Mouse (Mus musculus) embryonic facial prominence, embryonic 11.5 days (tissue): ENCODE measurements at regions not wholly inside any gene's neighbourhood (a gene's known extent, or its start where the extent isn't known, plus 50 kb on each side); places are given as distances from the start of the nearest gene placed in this dataset.

Source experiments
- ATAC-seq: fragments of 200-750 bp; cut with Nextera tagmentation; replicated peaks from 2 replicates; pipeline ENCODE4 v1.8.0; 2017; ENCODE audit warnings: low read depth; ENCODE audit not compliant: insufficient number of reproducible peaks, low FRiP score, low TSS enrichment
- DNase-seq: peaks from one replicate; pipeline ENCODE4 v3.0.0-alpha.2; 2015; ENCODE audit warnings: low spot score
- H3K27ac ChIP-seq: fragments of 300-500 bp; sonication (generic); replicated peaks from 2 replicates; pipeline ENCODE4 v1.5.1; 2014; ENCODE audit warnings: mild to moderate bottlenecking, low read depth, low read length, control low read depth
- H3K27me3 ChIP-seq: fragments of 300-500 bp; sonication (generic); 2 replicates; pipeline ENCODE4 v1.6.1; 2014; ENCODE audit warnings: mild to moderate bottlenecking, low read length, moderate library complexity, mixed read lengths; ENCODE audit not compliant: control insufficient read depth, insufficient read depth
- H3K36me3 ChIP-seq: fragments of 300-500 bp; sonication (generic); replicated peaks from 2 replicates; pipeline ENCODE4 v1.6.1; 2014; ENCODE audit warnings: low read depth, mild to moderate bottlenecking, low read length, moderate library complexity, mixed read lengths; ENCODE audit not compliant: control insufficient read depth, insufficient read depth
- H3K4me1 ChIP-seq: fragments of 300-500 bp; sonication (generic); 2 replicates; pipeline ENCODE4 v1.6.1; 2014; ENCODE audit warnings: low read length, mixed read lengths; ENCODE audit not compliant: control insufficient read depth, insufficient read depth
- H3K4me2 ChIP-seq: fragments of 300-500 bp; sonication (generic); 2 replicates; pipeline ENCODE4 v1.6.1; 2014; ENCODE audit warnings: low read depth, mild to moderate bottlenecking, control low read depth, low read length, moderate library complexity
- H3K4me3 ChIP-seq: fragments of 300-500 bp; sonication (generic); 2 replicates; pipeline ENCODE4 v1.5.1; 2014; ENCODE audit warnings: low read depth, low read length, control low read depth
- H3K9ac ChIP-seq: fragments of 300-500 bp; sonication (generic); replicated peaks from 2 replicates; pipeline ENCODE4 v1.6.1; 2014; ENCODE audit warnings: mild to moderate bottlenecking, control low read depth, low read length
- H3K9me3 ChIP-seq: fragments of 300-500 bp; sonication (generic); replicated peaks from 2 replicates; pipeline ENCODE4 v1.6.1; 2016; ENCODE audit warnings: mild to moderate bottlenecking, low read length, inconsistent platforms, mixed read lengths; ENCODE audit not compliant: control insufficient read depth
- WGBS: fragments of 180-500 bp; shearing (Covaris S2); extraction: QIAGEN DNeasy Blood & Tissue Kit; methylation state at CpG from one replicate; pipeline ENCODE4 v1.1.7; 2014; 5-methylcytosine and 5-hydroxymethylcytosine counted together

- no peaks in the 10 kb centered on the region for H3K9me3 ChIP-seq
- H3K4me3 ChIP-seq: no peak overlapping the region
- no peaks in the 10 kb centered on the region for H3K27me3 ChIP-seq
- 65% methylated on average over 1 of the region's 1 CpGs for WGBS
- H3K36me3 ChIP-seq: no peaks in the 10 kb centered on the region
- no peak for DNase-seq
- ATAC-seq: no peak
- H3K4me2 ChIP-seq: no peak overlapping the region
- no peak overlapping the region for H3K9ac ChIP-seq
- no peak overlapping the region for H3K27ac ChIP-seq
- H3K4me1 ChIP-seq: no peaks in the 10 kb centered on the region
These were observed 68.1 kb upstream of the Dock10 start for GRCm38 (mm10) chr1:80826383-80826782.

- Histone ChIP-seq H3K4me2 (no peak overlapping the region), H3K36me3 (no peaks in the 10 kb centered on the region), H3K4me3 (no peak overlapping the region), H3K9ac (no peak overlapping the region), H3K27me3 (no peaks in the 10 kb centered on the region), H3K4me1 (no peaks in the 10 kb centered on the region), H3K9me3 (no peaks in the 10 kb centered on the region), H3K27ac (no peak overlapping the region)
- DNase-seq (no peak), ATAC-seq (no peak)
- WGBS: 78% methylated on average over 3 of the region's 3 CpGs
These were observed 65.6 kb upstream of the Dock10 start for GRCm38 (mm10) chr1:80823953-80824352.

GRCm38 (mm10) chr1:80822185-80822584, 63.9 kb upstream of the Dock10 start:
- Histone ChIP-seq H3K9ac (no peak overlapping the region), H3K4me2 (no peak overlapping the region), H3K4me1 (no peaks in the 10 kb centered on the region), H3K27me3 (no peaks in the 10 kb centered on the region), H3K27ac (no peak overlapping the region), H3K4me3 (no peak overlapping the region), H3K9me3 (no peaks in the 10 kb centered on the region), H3K36me3 (no peaks in the 10 kb centered on the region)
- 60% methylated on average over 1 of the region's 1 CpGs for WGBS
- no peak for ATAC-seq
- no peak for DNase-seq

GRCm38 (mm10) chr1:80812906-80813305, 54.6 kb upstream of the Dock10 start:
- 81% methylated on average over 3 of the region's 3 CpGs for WGBS
- DNase-seq: no peak
- Histone ChIP-seq H3K27me3 (no peaks in the 10 kb centered on the region), H3K4me1 (no peaks in the 10 kb centered on the region), H3K9ac (no peak overlapping the region), H3K4me3 (no peak overlapping the region), H3K36me3 (no peaks in the 10 kb centered on the region), H3K27ac (no peak overlapping the region), H3K9me3 (no peaks in the 10 kb centered on the region), H3K4me2 (no peak overlapping the region)
- ATAC-seq: no peak
